Mouse (Mus musculus) neural tube, embryonic 13.5 days (tissue): ENCODE measurements around the gene A630001G21Rik. TPM values are rescaled to one million over a fixed set of nuclear protein-coding genes. Genes with fewer than 3 reads are reported as not detected.
"Not testable (repeated sequence)": the region's sequence is repeated elsewhere in the genome, so short reads cannot be mapped to it uniquely, and the experiment has no call there.

Source experiments
- ATAC-seq: fragments of 200-750 bp; cut with Nextera tagmentation; 2 replicates; pipeline ENCODE4 v1.8.0; 2017; ENCODE audit warnings: low read depth, mild to moderate bottlenecking, moderate TSS enrichment, moderate library complexity
- H3K27ac ChIP-seq: fragments of 300-500 bp; sonication (generic); replicated peaks from 2 replicates; pipeline ENCODE4 v1.5.1; 2015; ENCODE audit warnings: moderate library complexity, mild to moderate bottlenecking, inconsistent platforms
- H3K27me3 ChIP-seq: fragments of 300-500 bp; sonication (generic); 2 replicates; pipeline ENCODE4 v1.6.1; 2015; ENCODE audit warnings: mild to moderate bottlenecking, inconsistent platforms
- H3K36me3 ChIP-seq: fragments of 300-500 bp; sonication (generic); 2 replicates; pipeline ENCODE4 v1.6.1; 2015; ENCODE audit warnings: mild to moderate bottlenecking, inconsistent platforms
- H3K4me1 ChIP-seq: fragments of 300-500 bp; sonication (generic); replicated peaks from 2 replicates; pipeline ENCODE4 v1.6.1; 2015; ENCODE audit warnings: inconsistent platforms
- H3K4me2 ChIP-seq: fragments of 300-500 bp; sonication (generic); 2 replicates; pipeline ENCODE4 v1.6.1; 2015; ENCODE audit warnings: inconsistent platforms, mild to moderate bottlenecking, moderate library complexity
- H3K4me3 ChIP-seq: fragments of 300-500 bp; sonication (generic); 2 replicates; pipeline ENCODE4 v1.5.1; 2015; ENCODE audit warnings: mild to moderate bottlenecking, inconsistent platforms
- H3K9ac ChIP-seq: fragments of 300-500 bp; sonication (generic); 2 replicates; pipeline ENCODE4 v1.6.1; 2015; ENCODE audit warnings: moderate library complexity, mild to moderate bottlenecking, inconsistent platforms
- H3K9me3 ChIP-seq: fragments of 300-500 bp; sonication (generic); 2 replicates; pipeline ENCODE4 v1.6.1; 2016; ENCODE audit warnings: inconsistent platforms
- WGBS: fragments of 180-500 bp; shearing (Covaris S2); methylation state at CpG from one replicate; pipeline ENCODE4 v1.1.7; 2015; 5-methylcytosine and 5-hydroxymethylcytosine counted together
- polyA plus RNA-seq: library from polyadenylated mRNA; unstranded; fragments of >200 nt; fragmentation: Nextera tagmentation; extraction: Ambion mirVana; gene quantifications from 2 replicates; pipeline ENCODE4 v1.2.1, GENCODE M21; 2015

The A630001G21Rik gene
- 0.37 and 0.46 TPM in 2 replicates for polyA plus RNA-seq

GRCm38 (mm10) chr1:85778436-85778835 lies at the start of gene A630001G21Rik:
A630001G21Rik (minus strand) TSS chr1:85778643.
- H3K4me1 ChIP-seq, result no peaks in the 10 kb centered on the region
- no peak within 1 kb of the TSS for H3K27ac ChIP-seq
- WGBS, result 91% methylated on average over 4 of the region's 4 CpGs
- H3K9me3 ChIP-seq, result no peaks in the 10 kb centered on the region
- H3K4me3 ChIP-seq, result no peak within 1 kb of the TSS
- H3K4me2 ChIP-seq, result no peak within 1 kb of the TSS
- no peaks in the 10 kb centered on the region for H3K36me3 ChIP-seq
- no peaks in the 10 kb centered on the region for H3K27me3 ChIP-seq
- H3K9ac ChIP-seq, result no peak within 1 kb of the TSS
- no peak for ATAC-seq

GRCm38 (mm10) chr1:85827166-85827565 lies 48.7 kb upstream of the A630001G21Rik start:
- Histone ChIP-seq H3K4me2 (no peak overlapping the region), H3K9ac (no peak overlapping the region), H3K27ac (no peak overlapping the region), H3K36me3 (peaks cover 26% of the 10 kb centered on the region), H3K4me3 (no peak overlapping the region), H3K9me3 (no peaks in the 10 kb centered on the region), H3K27me3 (no peaks in the 10 kb centered on the region), H3K4me1 (no peaks in the 10 kb centered on the region)
- no peak for ATAC-seq
- 90% methylated on average over 5 of the region's 5 CpGs for WGBS

- no peak overlapping the region for H3K4me2 ChIP-seq
- H3K4me1 ChIP-seq, result no peaks in the 10 kb centered on the region
- no peak overlapping the region for H3K27ac ChIP-seq
- WGBS, result 79% methylated on average over 3 of the region's 3 CpGs
- no peak overlapping the region for H3K9ac ChIP-seq
- H3K4me3 ChIP-seq, result no peak overlapping the region
- no peaks in the 10 kb centered on the region for H3K9me3 ChIP-seq
- peaks cover 43% of the 10 kb centered on the region for H3K36me3 ChIP-seq
- no peak for ATAC-seq
- no peaks in the 10 kb centered on the region for H3K27me3 ChIP-seq
Measured at GRCm38 (mm10) chr1:85824905-85825304, 46.5 kb upstream of the A630001G21Rik start.

DNA sequence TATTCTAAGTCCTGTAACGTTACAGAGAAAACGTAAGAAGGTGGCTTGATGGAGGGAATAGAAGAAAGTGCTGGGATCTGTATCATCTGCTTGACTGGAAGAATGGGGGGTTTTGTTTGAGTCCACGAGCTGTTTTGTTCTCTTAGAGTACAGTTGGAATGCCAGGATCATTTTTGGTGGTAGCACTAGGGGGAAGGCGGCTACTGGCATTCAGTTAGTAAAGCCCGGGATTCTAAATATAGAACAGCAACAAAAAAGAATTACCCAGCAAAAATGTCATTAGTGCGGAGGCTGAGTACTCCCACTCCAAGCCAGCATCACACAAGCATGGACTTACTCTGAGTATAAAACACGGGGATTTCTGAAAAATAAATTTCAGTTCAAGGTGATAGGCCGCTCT lies 43.8 kb upstream of the A630001G21Rik start:
- H3K4me2 ChIP-seq, result no peak overlapping the region
- H3K27me3 ChIP-seq, result no peaks in the 10 kb centered on the region
- H3K9me3 ChIP-seq, result no peaks in the 10 kb centered on the region
- WGBS, result 88% methylated on average over 8 of the region's 8 CpGs
- H3K9ac ChIP-seq, result no peak overlapping the region
- H3K27ac ChIP-seq, result no peak overlapping the region
- H3K4me3 ChIP-seq, result no peak overlapping the region
- no peak for ATAC-seq
- no peaks in the 10 kb centered on the region for H3K4me1 ChIP-seq
- peaks cover 48% of the 10 kb centered on the region for H3K36me3 ChIP-seq

GRCm38 (mm10) chr1:85819695-85820094 lies 41.3 kb upstream of the A630001G21Rik start:
- Histone ChIP-seq H3K27ac (no peak overlapping the region), H3K9me3 (no peaks in the 10 kb centered on the region), H3K9ac (no peak overlapping the region), H3K4me1 (no peaks in the 10 kb centered on the region; the same call in 1 of the 2 replicates), H3K36me3 (peaks cover 48% of the 10 kb centered on the region), H3K4me2 (no peak overlapping the region), H3K27me3 (no peaks in the 10 kb centered on the region), H3K4me3 (no peak overlapping the region)
- ATAC-seq, result no peak
- WGBS, result 98% methylated on average over 1 of the region's 1 CpGs

- no peak overlapping the region for H3K4me2 ChIP-seq
- no peak for ATAC-seq
- peaks cover 10% of the 10 kb centered on the region for H3K4me1 ChIP-seq
- H3K27me3 ChIP-seq, result no peaks in the 10 kb centered on the region
- peaks cover 45% of the 10 kb centered on the region for H3K36me3 ChIP-seq
- no peak overlapping the region for H3K9ac ChIP-seq
- 95% methylated on average over 6 of the region's 6 CpGs for WGBS
- no peaks in the 10 kb centered on the region for H3K9me3 ChIP-seq
- H3K27ac ChIP-seq, result no peak overlapping the region
- H3K4me3 ChIP-seq, result no peak overlapping the region
Measured at GRCm38 (mm10) chr1:85818121-85818520, 39.7 kb upstream of the A630001G21Rik start.

DNA sequence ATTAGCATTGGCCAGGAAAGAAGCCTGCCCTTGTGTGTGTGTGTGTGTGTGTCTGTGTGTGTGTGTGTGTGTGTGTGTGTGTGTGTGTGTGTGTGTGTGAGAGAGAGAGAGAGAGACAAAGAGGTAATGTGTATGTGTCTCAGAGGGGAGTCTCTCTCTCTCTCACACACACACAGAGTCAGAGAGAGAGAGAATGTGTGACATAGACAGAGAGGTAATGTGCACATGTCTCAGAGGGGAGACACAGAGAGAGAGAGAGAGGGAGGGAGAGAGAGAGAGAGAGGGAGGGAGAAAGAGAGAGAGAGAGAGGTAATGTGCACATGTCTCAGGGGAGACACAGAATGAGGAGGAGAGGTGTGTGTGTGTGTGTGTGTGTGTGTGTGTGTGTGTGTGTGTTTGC lies 35.8 kb upstream of the A630001G21Rik start:
- Histone ChIP-seq H3K4me1 (peaks cover 22% of the 10 kb centered on the region), H3K36me3 (peaks cover 12% of the 10 kb centered on the region)
- not testable (repeated sequence) for H3K4me2 ChIP-seq, H3K9ac ChIP-seq, H3K27me3 ChIP-seq, H3K27ac ChIP-seq, ATAC-seq, H3K9me3 ChIP-seq, H3K4me3 ChIP-seq

DNA sequence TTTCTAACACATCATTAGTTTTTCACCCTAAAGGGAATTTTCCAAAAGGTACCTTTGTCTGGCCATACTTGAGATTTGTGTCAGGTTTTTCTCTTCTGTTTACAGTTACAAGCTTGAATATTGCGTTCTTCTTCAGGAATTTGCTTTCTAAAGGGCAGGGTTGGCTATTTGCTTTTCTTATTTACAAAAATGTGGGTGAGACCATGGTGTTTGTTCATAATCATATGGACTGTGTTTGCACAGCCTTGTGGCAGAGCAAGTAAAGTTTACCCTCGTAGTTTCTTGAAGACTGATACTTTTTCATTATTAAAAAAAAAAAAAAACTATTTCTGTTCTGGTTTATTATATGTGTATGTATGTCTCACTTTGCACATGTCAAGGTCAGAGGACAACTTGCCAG lies 32.3 kb upstream of the A630001G21Rik start:
- H3K4me1 ChIP-seq, result peaks cover 31% of the 10 kb centered on the region
- no peak overlapping the region for H3K9ac ChIP-seq
- no peak for ATAC-seq
- H3K27me3 ChIP-seq, result no peaks in the 10 kb centered on the region
- H3K4me2 ChIP-seq, result no peak overlapping the region
- 88% methylated on average over 2 of the region's 2 CpGs for WGBS
- H3K27ac ChIP-seq, result no peak overlapping the region
- no peaks in the 10 kb centered on the region for H3K9me3 ChIP-seq
- H3K36me3 ChIP-seq, result no peaks in the 10 kb centered on the region
- H3K4me3 ChIP-seq, result no peak overlapping the region

DNA sequence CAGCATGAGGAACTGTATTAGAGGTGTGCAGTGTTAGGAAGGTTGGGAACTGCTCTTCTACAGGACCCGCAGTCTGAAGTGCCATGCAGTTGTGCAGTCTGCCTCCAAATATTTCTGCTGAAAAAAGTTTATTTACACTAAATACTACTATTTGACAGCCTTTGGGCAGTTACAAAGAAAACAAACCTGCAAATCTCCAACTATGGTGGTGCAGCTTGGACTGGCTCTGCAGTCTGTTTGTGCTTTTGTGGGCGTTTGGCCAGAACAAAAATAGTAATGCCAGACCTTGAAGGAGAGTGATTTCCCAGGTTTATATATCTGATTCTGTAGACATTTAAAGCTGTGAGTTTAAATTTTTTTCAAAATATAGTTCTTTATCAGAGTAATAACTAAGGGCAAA lies 31.9 kb upstream of the A630001G21Rik start:
- Histone ChIP-seq H3K4me3 (no peak overlapping the region), H3K36me3 (no peaks in the 10 kb centered on the region), H3K27me3 (no peaks in the 10 kb centered on the region), H3K4me2 (no peak overlapping the region), H3K4me1 (peaks cover 31% of the 10 kb centered on the region), H3K9me3 (no peaks in the 10 kb centered on the region), H3K27ac (no peak overlapping the region), H3K9ac (no peak overlapping the region)
- WGBS, result 93% methylated on average over 2 of the region's 2 CpGs
- no peak for ATAC-seq

- ATAC-seq, result no peak
- 76% methylated on average over 4 of the region's 4 CpGs for WGBS
Measured at GRCm38 (mm10) chr1:85809256-85809655, 30.8 kb upstream of the A630001G21Rik start.

GRCm38 (mm10) chr1:85804551-85804950 lies 26.1 kb upstream of the A630001G21Rik start:
- Histone ChIP-seq H3K4me2 (no peak overlapping the region), H3K27me3 (no peaks in the 10 kb centered on the region), H3K4me1 (peaks cover 25% of the 10 kb centered on the region), H3K36me3 (no peaks in the 10 kb centered on the region), H3K9me3 (no peaks in the 10 kb centered on the region), H3K4me3 (no peak overlapping the region), H3K9ac (no peak overlapping the region), H3K27ac (no peak overlapping the region)
- no peak for ATAC-seq
- WGBS, result 94% methylated on average over 8 of the region's 8 CpGs

More at GRCm38 (mm10) chr1:85809256-85809655, 30.8 kb upstream of the A630001G21Rik start:
- peaks cover 31% of the 10 kb centered on the region for H3K4me1 ChIP-seq
- H3K9me3 ChIP-seq, result no peaks in the 10 kb centered on the region
- H3K4me2 ChIP-seq, result no peak overlapping the region
- H3K27me3 ChIP-seq, result no peaks in the 10 kb centered on the region
- no peak overlapping the region for H3K9ac ChIP-seq
- no peak overlapping the region for H3K4me3 ChIP-seq
- H3K27ac ChIP-seq, result no peak overlapping the region
- H3K36me3 ChIP-seq, result no peaks in the 10 kb centered on the region

DNA sequence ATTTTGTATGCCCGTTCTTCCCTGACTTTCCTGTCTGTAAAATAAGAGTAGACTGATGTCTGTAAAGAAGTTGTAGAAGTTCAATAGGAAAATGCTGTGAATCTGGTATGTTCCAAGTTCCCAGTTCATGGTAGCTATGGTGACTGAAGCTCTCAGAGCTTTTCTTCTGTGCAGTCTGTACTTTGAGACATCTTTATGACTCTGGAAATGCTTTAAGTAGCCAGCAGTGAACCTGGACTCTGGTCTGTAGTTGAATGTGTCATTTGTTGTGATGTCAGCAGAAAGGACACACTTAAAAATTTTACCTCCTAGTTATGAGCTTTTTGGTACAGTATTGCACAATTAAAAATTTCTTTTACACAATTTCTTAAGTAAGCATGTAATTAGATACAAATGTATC lies 24.1 kb upstream of the A630001G21Rik start:
- no peak overlapping the region for H3K9ac ChIP-seq
- no peaks in the 10 kb centered on the region for H3K27me3 ChIP-seq
- no peak for ATAC-seq
- H3K4me2 ChIP-seq, result no peak overlapping the region
- no peaks in the 10 kb centered on the region for H3K36me3 ChIP-seq
- no peak overlapping the region for H3K27ac ChIP-seq
- no peaks in the 10 kb centered on the region for H3K9me3 ChIP-seq
- H3K4me3 ChIP-seq, result no peak overlapping the region
- WGBS, result 85% methylated on average over 1 of the region's 1 CpGs
- peaks cover 25% of the 10 kb centered on the region for H3K4me1 ChIP-seq

DNA sequence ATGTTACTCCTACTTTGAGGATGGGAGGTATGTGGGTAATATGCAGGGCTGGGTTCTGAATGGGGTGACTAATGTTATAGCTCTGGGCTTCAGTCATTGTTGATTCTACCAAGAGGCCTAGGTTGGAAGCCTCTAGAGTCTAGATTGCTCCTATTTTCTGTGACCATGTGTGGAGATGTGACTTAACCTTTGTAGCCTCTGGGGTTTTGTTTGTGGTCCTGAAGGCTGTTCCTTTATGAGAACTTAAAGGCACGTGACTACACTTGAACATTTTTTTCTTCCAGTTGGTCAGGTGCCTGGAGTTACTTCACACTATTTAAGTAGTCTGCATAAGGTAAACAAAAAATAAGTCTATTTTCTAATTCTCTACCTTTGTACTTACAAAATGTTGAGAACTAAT lies 21.3 kb upstream of the A630001G21Rik start:
- Histone ChIP-seq H3K27ac (no peak overlapping the region), H3K27me3 (no peaks in the 10 kb centered on the region), H3K9me3 (no peaks in the 10 kb centered on the region), H3K36me3 (peaks cover 4% of the 10 kb centered on the region; the same call in 1 of the 2 replicates), H3K4me3 (no peak overlapping the region), H3K4me1 (peaks cover 40% of the 10 kb centered on the region), H3K9ac (no peak overlapping the region), H3K4me2 (no peak overlapping the region)
- ATAC-seq, result no peak
- 76% methylated on average over 1 of the region's 1 CpGs for WGBS
